Mouse (Mus musculus) myocyte (in vitro differentiated cells): ENCODE data around the gene Rab3gap2. TPM values are rescaled to one million over a fixed set of nuclear protein-coding genes. Genes with fewer than 3 reads are reported as not detected.
A peak's percentile ranks its signal among the peaks of the same experiment; 100 is the strongest.

ENCODE experiments used
- H3K27me3 ChIP-seq: one replicate; pipeline ENCODE4 v1.6.1; 2011; ENCODE audit not compliant: control insufficient read depth, insufficient read depth, insufficient read length
- H3K36me3 ChIP-seq: one replicate; pipeline ENCODE4 v1.6.1; 2011; ENCODE audit not compliant: control insufficient read depth, insufficient read depth
- H3K4me2 ChIP-seq: one replicate; pipeline ENCODE4 v1.6.1; 2011; ENCODE audit warnings: low read depth, control low read depth
- H3K4me3 ChIP-seq: one replicate; pipeline ENCODE4 v1.5.1; 2011; ENCODE audit warnings: mild to moderate bottlenecking, control low read depth, moderate library complexity
- H3K79me2 ChIP-seq: one replicate; pipeline ENCODE4 v1.6.1; 2011; ENCODE audit not compliant: control insufficient read depth, insufficient read depth
- H3ac ChIP-seq: one replicate; pipeline ENCODE4 v1.6.1; 2011; ENCODE audit not compliant: control insufficient read depth, insufficient read length
- CEBPB ChIP-seq: IDR thresholded peaks from 2 replicates; pipeline ENCODE4 v1.6.1; 2011; ENCODE audit warnings: mild to moderate bottlenecking, moderate library complexity; ENCODE audit not compliant: poor library complexity, insufficient read depth, severe bottlenecking
- E2F4 ChIP-seq: IDR thresholded peaks from one replicate; pipeline ENCODE4 v1.6.1; 2011; ENCODE audit warnings: mild to moderate bottlenecking, control low read depth, moderate library complexity; ENCODE audit not compliant: insufficient read depth
- MAX ChIP-seq: IDR thresholded peaks from one replicate; pipeline ENCODE4 v1.6.1; 2011; ENCODE audit warnings: low read depth, mild to moderate bottlenecking, control low read depth
- MYOD1 ChIP-seq, 3 experiments: IDR thresholded peaks; one replicate each; pipeline ENCODE4 v1.6.1; 2011; ENCODE audit warnings: control low read depth in 2 of 3, low read depth in 2 of 3, mild to moderate bottlenecking in 2 of 3, moderate library complexity in 1 of 3; ENCODE audit not compliant: insufficient read length in 2 of 3, control insufficient read depth in 1 of 3
- MYOG ChIP-seq, 3 experiments: IDR thresholded peaks; one replicate each; pipeline ENCODE4 v1.6.1; 2011; ENCODE audit warnings: control low read depth in 2 of 3, low read depth in 2 of 3, mild to moderate bottlenecking in 2 of 3; ENCODE audit not compliant: insufficient read length in 2 of 3, control insufficient read depth in 1 of 3, insufficient read depth in 1 of 3
- POLR2A ChIP-seq: IDR thresholded peaks from one replicate; pipeline ENCODE4 v1.6.1; 2011; ENCODE audit warnings: low read depth, mild to moderate bottlenecking, control low read depth, moderate library complexity; ENCODE audit not compliant: insufficient read length
- POLR2AphosphoS2 ChIP-seq: IDR thresholded peaks from one replicate; pipeline ENCODE4 v1.6.1; 2011; ENCODE audit warnings: low read depth, control low read depth; ENCODE audit not compliant: insufficient read length
- REST ChIP-seq: IDR thresholded peaks from one replicate; pipeline ENCODE4 v1.6.1; 2011; ENCODE audit warnings: mild to moderate bottlenecking, control low read depth, moderate library complexity; ENCODE audit not compliant: insufficient read depth, insufficient read length
- SRF ChIP-seq: IDR thresholded peaks from one replicate; pipeline ENCODE4 v1.6.1; 2011; ENCODE audit warnings: low read depth; ENCODE audit not compliant: control insufficient read depth, insufficient read length
- TCF12 ChIP-seq: IDR thresholded peaks from one replicate; pipeline ENCODE4 v1.6.1; 2011; ENCODE audit warnings: mild to moderate bottlenecking, control low read depth; ENCODE audit not compliant: poor library complexity, insufficient read depth, severe bottlenecking
- TCF3 ChIP-seq: IDR thresholded peaks from one replicate; pipeline ENCODE4 v1.6.1; 2011; ENCODE audit warnings: low read depth, control low read depth; ENCODE audit not compliant: insufficient read length
- USF1 ChIP-seq: IDR thresholded peaks from one replicate; pipeline ENCODE4 v1.6.1; 2011; ENCODE audit warnings: low read depth, mild to moderate bottlenecking, control low read depth, moderate library complexity
- polyA plus RNA-seq: library from polyadenylated mRNA; unstranded; fragments of >200 nt; fragmentation: generic; extraction: Trizol; gene quantifications from one replicate; pipeline ENCODE4 v1.2.1, GENCODE M21; 2012; ENCODE audit warnings: missing spikeins

Rab3gap2 gene
- polyA plus RNA-seq, 1 experiment = 32.2 TPM

DNA sequence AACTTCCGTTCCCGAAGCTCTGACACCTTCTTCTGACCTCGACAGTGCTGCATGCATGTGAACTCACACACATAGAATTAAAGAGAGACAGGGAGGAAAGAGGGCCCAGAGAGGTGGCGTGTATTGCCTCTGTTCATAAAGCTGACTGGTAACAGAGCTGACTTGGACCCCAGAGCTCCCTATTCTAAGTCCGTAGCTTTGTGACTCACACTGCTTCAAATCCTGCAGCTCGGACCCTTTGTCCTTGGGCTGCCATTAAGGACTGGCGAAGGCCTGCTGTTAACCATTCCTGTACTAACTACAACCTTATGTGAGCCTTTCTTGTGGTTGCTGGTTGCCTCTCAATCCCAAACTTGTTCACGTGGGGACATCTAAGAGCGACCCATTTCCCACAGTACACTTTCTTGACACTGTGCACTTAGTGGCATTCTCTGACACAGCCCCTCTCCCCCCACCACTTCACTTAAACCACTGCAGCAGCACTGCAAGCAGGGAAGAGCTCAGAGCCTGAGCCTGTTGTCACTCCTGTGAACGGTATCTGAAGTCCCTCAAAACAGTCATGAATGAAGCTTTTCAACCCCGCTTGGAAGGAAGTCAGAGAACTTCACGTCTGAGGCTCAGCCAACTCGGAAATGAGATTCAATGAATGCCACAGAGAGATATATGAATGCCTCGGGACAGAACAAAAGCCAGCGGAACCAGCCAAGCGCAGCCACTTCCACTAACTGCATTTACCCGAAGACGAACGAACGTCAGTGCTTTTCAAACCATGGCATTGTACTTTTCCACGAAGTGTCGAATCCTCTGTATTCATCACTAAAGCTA, 3.1 kb upstream of the Rab3gap2 start:
- Histone ChIP-seq H3K27me3 (no peaks in the 10 kb centered on the region), H3ac (no peak overlapping the region), H3K79me2 (peaks cover 16% of the 10 kb centered on the region), H3K4me3 (no peak overlapping the region), H3K36me3 (no peaks in the 10 kb centered on the region), H3K4me2 (no peak overlapping the region)
- TF ChIP-seq POLR2AphosphoS2 (no peak), CEBPB (no peak), USF1 (no peak), REST (no peak)

DNA sequence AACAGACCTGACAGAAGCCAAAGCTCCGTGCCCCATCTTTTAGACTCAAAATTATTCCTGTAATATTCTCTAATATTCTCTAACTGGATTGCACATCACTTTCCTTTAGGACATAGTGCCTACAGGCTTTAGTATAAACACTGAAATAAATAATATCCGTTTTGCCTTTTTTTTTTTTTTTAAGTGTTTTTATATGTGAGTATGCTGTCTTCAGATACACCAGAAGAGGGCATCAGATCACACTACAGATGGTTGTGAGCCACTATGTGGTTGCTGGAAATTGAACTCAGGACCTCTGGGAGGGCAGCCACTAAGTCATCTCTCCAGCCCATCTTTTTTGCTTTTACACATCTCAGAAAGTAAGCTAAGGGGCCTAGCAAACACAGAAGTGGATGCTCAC, 1.9 kb upstream of the Rab3gap2 start:
- H3K4me2 ChIP-seq = no peak overlapping the region
- no peaks in the 10 kb centered on the region for H3K36me3 ChIP-seq
- TF ChIP-seq MYOG (IDR thresholded peaks at IDR 0.05; ENCODE audit: control insufficient read depth in 1 of 3, insufficient read depth in 1 of 3, insufficient read length in 2 of 3, low read depth in 2 of 3) = no peak
- TF ChIP-seq POLR2AphosphoS2 = no peak
- no peak for TF ChIP-seq CEBPB
- H3K27me3 ChIP-seq = no peaks in the 10 kb centered on the region
- H3K79me2 ChIP-seq = peaks cover 28% of the 10 kb centered on the region
- H3K4me3 ChIP-seq = no peak overlapping the region
- H3ac ChIP-seq = no peak overlapping the region

- Histone ChIP-seq H3ac (peak overlapping the region; percentile 26), H3K4me2 (peak overlapping the region; percentile 64), H3K36me3 (peaks cover 5% of the 10 kb centered on the region), H3K27me3 (no peaks in the 10 kb centered on the region), H3K4me3 (peak overlapping the region; percentile 49), H3K79me2 (peaks cover 42% of the 10 kb centered on the region)
- TF ChIP-seq REST (no peak), POLR2AphosphoS2 (no peak)
These were observed 565 bp upstream of the Rab3gap2 start for GRCm38 (mm10) chr1:185203196-185203908.

DNA sequence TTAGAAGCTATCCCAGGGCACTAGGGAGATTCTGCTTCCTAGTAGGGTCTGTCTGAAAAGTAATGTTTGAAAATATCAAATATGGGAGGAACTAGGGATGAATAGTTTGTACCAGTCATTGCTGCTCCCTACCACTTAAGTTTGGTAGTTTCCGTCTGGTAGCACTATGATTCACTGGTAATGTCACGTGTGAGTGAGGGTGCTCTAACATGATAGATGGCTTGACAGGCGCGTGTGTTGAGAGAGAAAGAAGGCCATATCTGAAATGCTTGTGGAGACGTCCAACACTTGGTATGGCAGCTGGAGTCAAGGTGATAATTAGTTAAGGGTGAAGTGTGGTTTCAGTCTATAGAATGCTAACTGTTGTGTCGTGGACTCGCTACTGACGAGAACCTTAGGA, 1.2 kb downstream of the Rab3gap2 start:
- TF ChIP-seq MYOG (IDR thresholded peaks at IDR 0.05; ENCODE audit: control insufficient read depth in 1 of 3, insufficient read depth in 1 of 3, insufficient read length in 2 of 3, low read depth in 2 of 3) = no peak
- peak; percentile 82 for TF ChIP-seq USF1
- no peak for TF ChIP-seq POLR2A
- no peak for TF ChIP-seq POLR2AphosphoS2
- no peak for TF ChIP-seq TCF12
- TF ChIP-seq MAX = no peak
- TF ChIP-seq TCF3 = peak; percentile 4
- no peak for TF ChIP-seq SRF
- no peak for TF ChIP-seq CEBPB
- TF ChIP-seq REST = no peak
- TF ChIP-seq MYOD1 (IDR thresholded peaks at IDR 0.05; ENCODE audit: control insufficient read depth in 1 of 3, insufficient read length in 2 of 3, low read depth in 2 of 3) = peak in 1 of 3 experiments; percentile 32
- no peak for TF ChIP-seq E2F4
- peaks cover 45% of the 10 kb centered on the region for H3K79me2 ChIP-seq
- peak overlapping the region; percentile 49 for H3K4me3 ChIP-seq

GRCm38 (mm10) chr1:185207851-185208595, 4.1 kb downstream of the Rab3gap2 start:
- Histone ChIP-seq H3K4me3 (no peak overlapping the region), H3K36me3 (peaks cover 10% of the 10 kb centered on the region), H3ac (no peak overlapping the region), H3K4me2 (no peak overlapping the region), H3K79me2 (peaks cover 70% of the 10 kb centered on the region), H3K27me3 (no peaks in the 10 kb centered on the region)
- TF ChIP-seq MYOG (IDR thresholded peaks at IDR 0.05; ENCODE audit: control insufficient read depth in 1 of 3, insufficient read depth in 1 of 3, insufficient read length in 2 of 3, low read depth in 2 of 3) (no peak), TCF12 (no peak), POLR2A (no peak)

More for the DNA sequence above, 1.2 kb downstream of the Rab3gap2 start:
- Histone ChIP-seq H3K4me2 (peak overlapping the region; percentile 67), H3ac (no peak overlapping the region), H3K36me3 (peaks cover 5% of the 10 kb centered on the region), H3K27me3 (no peaks in the 10 kb centered on the region)
